Mouse (Mus musculus) stomach, embryonic 14.5 days (tissue): ENCODE results near the gene Tmem200a. TPM values are rescaled to one million over a fixed set of nuclear protein-coding genes. Genes with fewer than 3 reads are reported as not detected.

ENCODE experiments used
- ATAC-seq: fragments of 200-750 bp; cut with Nextera tagmentation; 2 replicates; pipeline ENCODE4 v1.8.0; 2017; ENCODE audit warnings: low read depth, moderate TSS enrichment; ENCODE audit not compliant: insufficient number of reproducible peaks, insufficient read depth, low FRiP score
- H3K27ac ChIP-seq: fragments of 300-500 bp; sonication (generic); 2 replicates; pipeline ENCODE4 v1.5.1; 2014; ENCODE audit warnings: mild to moderate bottlenecking, low read length, moderate library complexity, mixed read lengths
- H3K27me3 ChIP-seq: fragments of 300-500 bp; sonication (generic); 2 replicates; pipeline ENCODE4 v1.6.1; 2014; ENCODE audit warnings: low read length, control low read depth, mixed read lengths; ENCODE audit not compliant: control insufficient read depth, insufficient read depth
- H3K36me3 ChIP-seq: fragments of 300-500 bp; sonication (generic); 2 replicates; pipeline ENCODE4 v1.6.1; 2014; ENCODE audit warnings: mild to moderate bottlenecking, control low read depth, low read length, moderate library complexity, mixed read lengths; ENCODE audit not compliant: control insufficient read depth, insufficient read depth
- H3K4me1 ChIP-seq: fragments of 300-500 bp; sonication (generic); 2 replicates; pipeline ENCODE4 v1.6.1; 2014; ENCODE audit warnings: low read length, control low read depth, mixed read lengths; ENCODE audit not compliant: control insufficient read depth, insufficient read depth
- H3K4me2 ChIP-seq: fragments of 300-500 bp; sonication (generic); replicated peaks from 2 replicates; pipeline ENCODE4 v1.6.1; 2014; ENCODE audit warnings: low read depth, low read length, control low read depth
- H3K4me3 ChIP-seq: fragments of 300-500 bp; sonication (generic); 2 replicates; pipeline ENCODE4 v1.5.1; 2014; ENCODE audit warnings: low read depth, low read length, control low read depth
- H3K9ac ChIP-seq: fragments of 300-500 bp; sonication (generic); replicated peaks from 2 replicates; pipeline ENCODE4 v1.6.1; 2014; ENCODE audit warnings: low read depth, mild to moderate bottlenecking, control low read depth, low read length, moderate library complexity, mixed read lengths
- H3K9me3 ChIP-seq: fragments of 300-500 bp; sonication (generic); 2 replicates; pipeline ENCODE4 v1.6.1; 2016; ENCODE audit warnings: low read depth, low read length, control low read depth; ENCODE audit not compliant: control insufficient read depth
- WGBS: fragments of 180-500 bp; shearing (Covaris S2); extraction: QIAGEN DNeasy Blood & Tissue Kit; methylation state at CpG from one replicate; pipeline ENCODE4 v1.1.7; 2014; 5-methylcytosine and 5-hydroxymethylcytosine counted together
- polyA plus RNA-seq: library from polyadenylated mRNA; unstranded; fragments of >200 nt; fragmentation: Nextera tagmentation; extraction: Ambion mirVana; gene quantifications from 2 replicates; pipeline ENCODE4 v1.2.1, GENCODE M21; 2014

Tmem200a gene
- polyA plus RNA-seq, 1 experiment from 2014 or later: 48.6 TPM

GRCm38 (mm10) chr10:25954641-25955228 is 124.1 kb downstream of the Tmem200a start:
- 73% methylated on average over 3 of the region's 3 CpGs for WGBS
- H3K36me3 ChIP-seq: no peaks in the 10 kb centered on the region
- no peak overlapping the region for H3K4me2 ChIP-seq
- no peak for ATAC-seq
- no peak overlapping the region for H3K27ac ChIP-seq
- H3K9ac ChIP-seq: no peak overlapping the region
- no peaks in the 10 kb centered on the region for H3K9me3 ChIP-seq
- H3K27me3 ChIP-seq: no peaks in the 10 kb centered on the region
- H3K4me3 ChIP-seq: no peak overlapping the region
- no peaks in the 10 kb centered on the region; the same call in 1 of the 2 replicates for H3K4me1 ChIP-seq

- H3K27ac ChIP-seq: no peak overlapping the region
- WGBS: 58% methylated on average over 7 of the region's 7 CpGs
- H3K9me3 ChIP-seq: no peaks in the 10 kb centered on the region
- H3K4me2 ChIP-seq: no peak overlapping the region
- no peaks in the 10 kb centered on the region for H3K27me3 ChIP-seq
- no peak for ATAC-seq
- H3K9ac ChIP-seq: no peak overlapping the region
- no peaks in the 10 kb centered on the region for H3K36me3 ChIP-seq
- no peak overlapping the region for H3K4me3 ChIP-seq
- H3K4me1 ChIP-seq: no peaks in the 10 kb centered on the region
Measured at GRCm38 (mm10) chr10:25952838-25953237, 126.0 kb downstream of the Tmem200a start.

GRCm38 (mm10) chr10:25952150-25952549 is 126.7 kb downstream of the Tmem200a start:
- Histone ChIP-seq H3K4me3 (no peak overlapping the region), H3K4me1 (no peaks in the 10 kb centered on the region), H3K9ac (no peak overlapping the region), H3K36me3 (no peaks in the 10 kb centered on the region), H3K4me2 (no peak overlapping the region), H3K27ac (no peak overlapping the region), H3K27me3 (no peaks in the 10 kb centered on the region), H3K9me3 (no peaks in the 10 kb centered on the region)
- ATAC-seq: no peak
- WGBS: 48% methylated on average over 6 of the region's 6 CpGs

DNA sequence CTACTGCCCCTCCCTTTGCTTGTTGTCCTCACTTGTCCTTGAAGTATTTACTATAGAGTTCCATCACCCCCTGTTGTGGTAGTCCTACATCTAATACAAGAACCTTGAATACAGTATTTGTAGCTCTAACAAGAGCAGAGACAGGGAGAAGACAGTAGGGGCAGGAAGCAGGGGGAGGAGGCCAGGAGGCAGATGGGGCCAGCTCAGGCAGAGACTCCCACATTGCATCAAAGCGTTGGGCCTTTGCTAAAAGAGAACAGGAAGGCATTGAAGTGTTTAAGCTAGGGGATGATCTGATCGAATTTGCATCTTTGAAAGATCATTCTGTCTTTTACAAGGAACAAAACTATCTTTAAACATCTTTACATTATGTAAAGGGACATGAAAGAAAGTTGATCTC is 133.0 kb downstream of the Tmem200a start:
- 84% methylated on average over 2 of the region's 2 CpGs for WGBS
- Histone ChIP-seq H3K36me3 (no peaks in the 10 kb centered on the region), H3K4me1 (no peaks in the 10 kb centered on the region), H3K9ac (no peak overlapping the region), H3K4me3 (no peak overlapping the region), H3K4me2 (no peak overlapping the region), H3K27ac (no peak overlapping the region), H3K27me3 (no peaks in the 10 kb centered on the region), H3K9me3 (no peaks in the 10 kb centered on the region)
- ATAC-seq: no peak

DNA sequence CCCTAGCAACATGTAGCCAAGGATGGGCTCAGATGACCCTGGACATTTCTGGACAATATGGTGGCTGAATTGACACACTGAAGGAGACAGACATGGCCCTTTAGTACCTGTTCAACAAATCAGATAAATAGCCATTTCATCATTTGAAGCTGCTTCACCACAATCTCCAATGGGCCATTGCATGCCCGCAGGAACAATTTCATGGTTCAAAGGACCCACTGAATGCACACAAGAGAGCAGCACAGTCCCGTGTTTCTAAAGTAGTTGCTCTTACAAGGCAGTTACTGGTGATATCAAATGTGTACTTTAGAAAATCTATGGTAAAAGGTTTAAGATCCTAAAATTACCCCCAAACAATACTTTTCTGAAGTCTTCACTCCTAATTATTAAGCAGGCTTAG is 134.2 kb downstream of the Tmem200a start:
- 88% methylated on average over 2 of the region's 2 CpGs for WGBS
- H3K4me2 ChIP-seq: no peak overlapping the region
- H3K4me1 ChIP-seq: no peaks in the 10 kb centered on the region
- no peak for ATAC-seq
- no peaks in the 10 kb centered on the region for H3K9me3 ChIP-seq
- no peak overlapping the region for H3K4me3 ChIP-seq
- no peak overlapping the region for H3K27ac ChIP-seq
- no peaks in the 10 kb centered on the region for H3K36me3 ChIP-seq
- no peaks in the 10 kb centered on the region for H3K27me3 ChIP-seq
- H3K9ac ChIP-seq: no peak overlapping the region

GRCm38 (mm10) chr10:25931796-25932195 is 147.1 kb downstream of the Tmem200a start:
- no peaks in the 10 kb centered on the region for H3K9me3 ChIP-seq

DNA sequence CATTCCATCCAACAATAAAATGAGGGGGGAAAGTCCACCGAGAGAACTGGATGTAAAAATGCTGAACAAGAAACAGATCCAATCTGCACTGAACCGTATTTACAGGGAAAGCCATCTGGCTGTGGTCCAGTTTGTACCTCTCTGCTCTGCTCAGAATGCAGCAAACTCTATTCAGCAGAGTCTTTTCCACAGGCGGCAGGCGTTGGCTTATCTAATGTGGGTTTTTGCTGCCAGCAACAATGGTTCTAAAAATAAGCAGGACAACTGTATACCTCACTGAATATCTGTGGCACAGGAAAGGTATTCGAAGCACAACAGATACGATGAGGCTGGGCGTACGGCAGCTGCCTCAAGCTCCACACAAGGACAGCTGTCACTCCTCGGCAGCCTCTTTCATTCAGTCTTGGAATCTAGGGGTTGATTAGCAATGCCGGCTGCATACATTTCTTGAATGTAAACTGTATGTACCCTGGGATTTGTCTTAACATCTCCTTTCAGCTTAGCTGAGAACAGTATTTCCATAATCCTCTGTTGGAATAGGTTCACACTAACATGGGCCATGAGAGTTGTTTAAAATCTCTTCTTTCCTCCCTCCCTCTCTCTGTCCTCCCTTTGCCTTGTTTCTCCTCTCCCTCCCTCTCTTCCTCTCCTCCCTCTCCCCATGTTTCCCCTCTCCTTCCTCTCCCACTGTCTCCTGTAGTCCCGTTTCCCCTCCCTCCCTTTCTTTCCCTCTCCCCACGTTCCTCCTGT is 149.3 kb downstream of the Tmem200a start:
- H3K4me3 ChIP-seq: no peak overlapping the region
- peak overlapping the region; percentile 90 for H3K27ac ChIP-seq
- 19% methylated on average over 12 of the region's 12 CpGs for WGBS
- H3K36me3 ChIP-seq: no peaks in the 10 kb centered on the region
- no peaks in the 10 kb centered on the region for H3K9me3 ChIP-seq
- no peak overlapping the region for H3K9ac ChIP-seq
- no peak for ATAC-seq
- H3K4me1 ChIP-seq: peaks cover 36% of the 10 kb centered on the region
- 0 out of 2 replicates have a peak overlapping the region, but pooled peaks have one; percentile 12 for H3K4me2 ChIP-seq
- no peaks in the 10 kb centered on the region for H3K27me3 ChIP-seq

More at GRCm38 (mm10) chr10:25931796-25932195, 147.1 kb downstream of the Tmem200a start:
- no peak overlapping the region; the same call in 1 of the 2 replicates for H3K27ac ChIP-seq
- H3K4me3 ChIP-seq: no peak overlapping the region
- H3K9ac ChIP-seq: no peak overlapping the region
- 51% methylated on average over 8 of the region's 8 CpGs for WGBS
- H3K27me3 ChIP-seq: no peaks in the 10 kb centered on the region
- peaks cover 35% of the 10 kb centered on the region for H3K4me1 ChIP-seq
- ATAC-seq: no peak
- H3K36me3 ChIP-seq: no peaks in the 10 kb centered on the region
- no peak overlapping the region for H3K4me2 ChIP-seq

DNA sequence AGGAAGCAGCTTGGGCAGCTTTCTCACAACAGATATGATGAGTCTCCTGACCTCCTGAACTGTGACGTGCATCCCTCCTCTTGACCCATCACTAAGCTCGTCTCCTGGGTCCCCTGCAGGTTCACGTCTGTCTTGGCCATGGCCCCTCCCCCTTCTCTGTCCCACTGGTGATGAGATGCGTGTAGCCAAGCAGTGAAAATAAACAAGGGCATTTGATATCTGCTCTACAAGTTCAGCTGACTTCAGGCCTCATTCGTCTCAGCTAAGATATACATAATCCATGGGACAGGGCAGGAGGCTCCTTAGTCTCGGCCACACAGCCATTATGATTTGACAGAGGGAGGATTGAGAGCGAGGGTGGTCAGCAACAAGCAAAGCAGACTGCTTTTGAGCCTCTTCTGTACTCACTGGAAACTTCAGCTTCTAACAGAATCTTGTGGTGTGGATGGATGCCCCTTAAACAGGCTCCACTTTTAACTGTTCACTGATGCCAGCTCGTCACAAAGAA is 149.9 kb downstream of the Tmem200a start:
- Histone ChIP-seq H3K4me2 (no peak overlapping the region), H3K27me3 (no peaks in the 10 kb centered on the region), H3K4me1 (peaks cover 36% of the 10 kb centered on the region), H3K9ac (no peak overlapping the region), H3K27ac (peak overlapping the region; percentile 90), H3K4me3 (no peak overlapping the region), H3K9me3 (no peaks in the 10 kb centered on the region), H3K36me3 (no peaks in the 10 kb centered on the region)
- WGBS: 20% methylated on average over 8 of the region's 8 CpGs
- ATAC-seq: no peak; the same call in 1 of the 2 replicates
